Mouse (Mus musculus): ENCODE measurements at regions not wholly inside any gene's neighbourhood (a gene's known extent, or its start where the extent isn't known, plus 50 kb on each side); places are given as distances from the start of the nearest gene placed in this dataset.

DNA sequence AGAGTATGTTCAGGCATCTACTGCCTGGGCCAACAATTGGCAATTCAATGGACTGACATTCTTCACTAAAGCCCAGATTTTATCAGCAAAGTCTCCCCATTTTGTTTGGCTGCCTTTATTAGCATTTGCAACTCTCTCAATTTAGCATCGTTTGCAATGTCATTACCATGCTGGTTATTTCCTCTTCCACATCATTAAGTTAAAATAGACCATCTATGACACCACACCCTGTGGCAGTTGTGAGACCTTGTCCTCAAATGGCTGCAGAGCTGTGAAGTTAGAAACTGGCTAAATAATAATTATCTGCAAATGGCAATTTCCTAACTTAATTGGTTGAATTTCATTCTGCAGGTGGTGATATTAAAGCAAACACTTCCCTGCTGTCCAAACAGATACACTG lies 381.8 kb downstream of the H2al1n start:
- no peak for DNase-seq

DNA sequence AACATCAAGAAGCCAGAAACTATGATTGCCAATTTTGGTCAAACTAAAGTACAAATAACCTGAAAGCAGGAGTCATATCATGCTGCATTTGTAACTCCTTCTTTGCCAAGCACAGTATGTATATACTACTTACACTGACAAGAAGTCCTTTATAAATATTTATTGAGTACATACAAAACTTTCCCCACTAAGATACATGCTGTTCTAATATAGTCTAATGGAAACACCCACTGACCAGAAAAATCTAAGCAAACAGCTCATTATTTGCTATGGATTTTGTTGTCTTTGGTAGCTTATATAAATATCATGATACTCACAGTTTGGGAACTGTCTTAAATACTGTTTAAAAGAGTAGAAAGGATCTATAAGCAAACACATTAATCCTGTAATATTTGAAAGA lies 385.9 kb downstream of the H2al1n start:
- DNase-seq, result no peak

DNA sequence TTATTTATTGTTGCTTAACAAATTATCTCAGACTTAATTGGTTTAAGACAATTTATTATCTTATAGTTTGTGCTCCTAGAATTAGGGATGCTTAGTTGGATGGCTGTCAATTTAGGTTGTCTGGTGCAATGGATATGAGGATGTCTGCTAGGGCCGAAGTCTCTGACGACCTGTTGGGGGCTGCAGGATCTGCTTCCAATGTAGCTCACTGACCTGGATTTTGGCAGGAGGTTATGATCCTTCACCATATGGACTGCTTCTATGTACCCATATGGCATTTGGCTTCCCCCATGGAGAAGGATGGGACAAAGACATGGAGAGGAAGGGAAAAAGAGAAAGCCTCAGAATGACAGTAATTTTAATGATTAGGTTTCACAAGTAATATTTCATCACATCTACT lies 391.0 kb downstream of the H2al1n start:
- DNase-seq, result no peak

DNA sequence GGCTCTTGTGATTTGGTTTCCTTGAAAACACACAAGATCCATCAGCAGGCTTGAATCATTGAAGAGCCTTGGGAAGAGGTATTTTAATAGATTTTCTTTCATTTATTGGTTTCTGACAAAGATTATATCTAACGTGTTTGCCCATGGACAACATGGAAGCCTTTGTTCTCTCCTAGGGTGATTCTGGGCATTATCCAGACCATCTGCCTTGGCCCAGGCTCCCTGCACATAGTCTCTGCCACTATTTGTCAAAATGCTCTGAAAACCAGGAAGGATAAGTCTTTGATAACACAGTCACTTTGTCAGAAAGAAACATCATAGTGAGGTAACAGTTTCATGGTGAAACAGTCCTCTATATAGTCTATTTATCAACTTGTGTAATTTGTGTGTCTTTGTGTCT lies 398.2 kb downstream of the H2al1n start:
- no peak for DNase-seq

DNA sequence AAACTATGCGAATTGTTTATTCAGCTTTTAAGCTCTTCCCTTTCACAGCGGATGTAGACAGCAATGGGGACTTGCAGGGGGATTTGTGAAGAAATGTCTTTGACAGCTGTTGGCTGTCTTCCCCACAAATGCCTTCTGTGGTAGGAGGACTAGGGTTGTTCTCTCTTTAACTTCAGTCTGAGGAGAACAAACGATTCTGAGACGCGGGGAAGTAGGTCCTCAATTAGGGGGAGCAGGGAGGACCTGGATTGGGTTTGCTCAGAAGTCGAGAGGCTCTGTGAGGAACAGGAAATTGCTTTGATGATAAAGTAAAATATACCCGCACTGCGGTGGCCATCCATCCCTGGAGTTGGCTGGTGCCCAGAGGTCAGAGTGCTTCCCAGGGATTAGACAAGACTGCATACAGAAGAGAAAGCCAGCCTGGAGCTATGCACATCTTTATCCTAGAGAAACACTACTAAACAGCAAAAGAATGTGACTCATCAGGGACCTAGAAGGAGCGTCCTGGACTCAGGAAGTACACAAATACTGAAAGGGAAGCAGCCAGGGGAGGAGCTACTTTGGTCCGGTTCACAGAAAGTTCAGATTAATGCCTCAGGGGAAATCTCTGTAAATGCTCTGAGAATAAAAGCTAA lies 417.4 kb downstream of the H2al1n start:
- peak; percentile 32 to 48 for DNase-seq

DNA sequence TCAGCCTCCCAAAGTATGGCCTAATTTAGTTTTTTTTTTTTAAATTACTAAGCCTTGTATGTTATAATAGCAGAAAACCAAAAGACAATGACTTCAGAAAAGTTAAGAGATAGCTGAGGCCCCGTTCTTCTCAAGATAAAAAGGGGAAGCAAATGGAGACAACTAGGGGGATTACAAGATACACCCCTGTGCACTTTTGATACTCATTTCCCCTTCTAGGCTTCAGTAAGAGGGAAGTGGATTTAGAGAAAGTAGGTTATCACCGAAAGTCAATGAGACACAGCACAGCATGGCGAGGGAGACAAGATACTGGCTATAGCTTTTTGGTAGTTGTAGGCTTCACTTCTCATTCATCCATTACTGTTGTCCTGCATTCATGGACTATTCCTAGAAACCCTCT lies 428.4 kb downstream of the H2al1n start:
- no peak for DNase-seq

DNA sequence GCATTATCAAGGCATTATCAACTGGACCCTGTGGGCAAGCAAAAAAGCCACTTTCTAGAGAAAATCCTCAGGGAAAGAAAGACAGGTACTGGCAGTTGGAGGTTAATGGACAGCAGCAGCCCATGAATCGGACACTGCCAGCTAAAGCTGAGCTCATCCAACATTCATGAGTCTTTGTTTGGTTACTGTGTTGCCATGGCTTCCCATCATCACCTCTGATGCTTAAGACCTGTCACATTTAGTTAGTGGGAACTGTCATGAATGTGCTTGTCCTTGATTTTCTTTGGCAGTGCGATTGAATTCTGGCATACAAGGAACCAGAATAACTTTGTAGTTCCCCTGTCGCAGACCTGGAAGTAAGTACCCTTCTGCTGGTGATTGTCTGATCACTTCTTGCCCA lies 453.9 kb downstream of the H2al1n start:
- DNase-seq, result no peak

DNA sequence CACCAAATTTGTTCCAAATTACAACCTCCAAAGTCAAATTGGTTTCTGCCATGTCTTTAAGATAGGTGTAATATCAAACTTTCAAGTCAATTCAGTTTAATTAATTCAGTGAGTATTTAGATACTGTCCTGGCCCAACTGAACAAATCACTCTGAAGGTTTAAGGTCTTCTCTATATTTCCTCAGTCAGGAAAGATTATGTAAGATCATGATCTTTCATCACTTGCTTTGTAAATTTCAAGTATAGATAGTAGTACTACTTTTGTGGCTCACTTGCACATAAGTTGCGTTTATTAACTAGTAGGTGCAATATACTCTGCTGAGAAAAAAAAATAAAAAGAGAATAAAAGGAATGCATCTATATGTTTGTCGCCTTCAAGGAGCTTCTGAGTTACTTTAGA lies 485.4 kb downstream of the H2al1n start:
- DNase-seq, result no peak

DNA sequence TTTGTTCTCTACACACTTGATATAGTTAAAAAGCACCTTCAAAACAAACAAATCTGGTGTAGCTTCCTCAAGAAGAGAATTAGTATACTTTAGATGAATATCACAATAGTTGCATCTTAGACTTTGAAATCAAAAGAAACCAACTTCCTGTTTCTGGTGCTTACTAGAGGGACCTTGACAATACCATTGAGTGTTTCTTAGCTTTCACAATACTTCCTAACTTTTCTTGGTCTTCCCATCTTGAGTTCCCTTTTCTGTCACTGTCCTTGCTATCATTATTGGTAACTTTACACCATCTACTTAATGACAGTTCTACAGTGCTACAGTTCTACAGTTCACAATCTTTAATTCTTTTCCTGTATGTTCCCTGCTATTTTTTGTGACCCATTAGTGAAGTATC lies 528.1 kb downstream of the H2al1n start:
- DNase-seq, result no peak
